Mouse (Mus musculus): ENCODE results near the gene Cd55. TPM values are rescaled to one million over a fixed set of nuclear protein-coding genes. Genes with fewer than 3 reads are reported as not detected.
"Not testable (repeated sequence)": the region's sequence is repeated elsewhere in the genome, so short reads cannot be mapped to it uniquely, and the experiment has no call there.

The Cd55 gene
- polyA plus RNA-seq, 1 experiment = 4.7 TPM

- Histone ChIP-seq H3K4me3 (ENCODE audit: insufficient read depth, low read length) (no peak overlapping the region), H3K4me1 (ENCODE audit: control insufficient read depth, insufficient read depth, low read length) (no peaks in the 10 kb centered on the region), H3K27ac (ENCODE audit: insufficient read depth, low read length) (no peak overlapping the region)
- no peak for TF ChIP-seq POLR2A (IDR thresholded peaks at IDR 0.05; ENCODE audit: extremely low read depth, insufficient read depth, low read length)
- TF ChIP-seq CTCF (IDR thresholded peaks at IDR 0.05; ENCODE audit: extremely low read depth, insufficient read depth, low read length) = no peak
Observed at GRCm38 (mm10) chr1:130430920-130431319, 31.6 kb downstream of the Cd55 start.

- not testable (repeated sequence) for H3K27ac ChIP-seq (ENCODE audit: insufficient read depth, low read length); H3K4me1 ChIP-seq (ENCODE audit: control insufficient read depth, insufficient read depth, low read length); H3K4me3 ChIP-seq (ENCODE audit: insufficient read depth, low read length)
Observed at GRCm38 (mm10) chr1:130428667-130429066, 33.9 kb downstream of the Cd55 start.

GRCm38 (mm10) chr1:130427175-130427853 lies 35.2 kb downstream of the Cd55 start:
- H3K4me1 ChIP-seq (ENCODE audit: control insufficient read depth, insufficient read depth, low read length); H3K4me3 ChIP-seq (ENCODE audit: insufficient read depth, low read length); H3K27ac ChIP-seq (ENCODE audit: insufficient read depth, low read length): not testable (repeated sequence)

GRCm38 (mm10) chr1:130422664-130423111 lies 39.9 kb downstream of the Cd55 start, which contains the start of gene Cd55b:
TSS of gene Cd55b (minus strand) at chr1:130423009.
- Histone ChIP-seq H3K4me1 (ENCODE audit: control insufficient read depth, insufficient read depth, low read length) (no peaks in the 10 kb centered on the region), H3K27ac (ENCODE audit: insufficient read depth, low read length) (no peak within 1 kb of the TSS), H3K4me3 (ENCODE audit: insufficient read depth, low read length) (no peak within 1 kb of the TSS)
- TF ChIP-seq CTCF (IDR thresholded peaks at IDR 0.05; ENCODE audit: extremely low read depth, insufficient read depth, low read length) = no peak
- no peak for TF ChIP-seq POLR2A (IDR thresholded peaks at IDR 0.05; ENCODE audit: extremely low read depth, insufficient read depth, low read length)

- H3K4me3 ChIP-seq (ENCODE audit: insufficient read depth, low read length); H3K4me1 ChIP-seq (ENCODE audit: control insufficient read depth, insufficient read depth, low read length); H3K27ac ChIP-seq (ENCODE audit: insufficient read depth, low read length): not testable (repeated sequence)
Observed at GRCm38 (mm10) chr1:130422033-130422432, 40.5 kb downstream of the Cd55 start.

GRCm38 (mm10) chr1:130397109-130397508 lies 65.4 kb downstream of the Cd55 start:
- H3K4me3 ChIP-seq (ENCODE audit: insufficient read depth, low read length); H3K27ac ChIP-seq (ENCODE audit: insufficient read depth, low read length); H3K4me1 ChIP-seq (ENCODE audit: control insufficient read depth, insufficient read depth, low read length): not testable (repeated sequence)

Other genes with a start within 250 kb of the Cd55 start
- gene Cd55b, start 39.7 kb downstream of the Cd55 start, polyA plus RNA-seq (2012; rRNA removed) = not detected in 2 replicates
- gene Zp3r, start 166.9 kb upstream of the Cd55 start, polyA plus RNA-seq (2012; rRNA removed) = not detected in 2 replicates
- 0.06 TPM in 1 of 2 replicates, not detected in the other for gene C4bp, start 198.9 kb upstream of the Cd55 start, polyA plus RNA-seq (2012; rRNA removed)

Data from cortical plate, adult 2 months (tissue).